ENCODE assay signal across 18 mouse cellular contexts in genomic region chr17:85622493-85623157, GRCm38 (mm10). TPM values are rescaled to one million over a fixed set of nuclear protein-coding genes. Genes with fewer than 3 reads are reported as not detected.
DNase-seq lines count a peak whose midpoint lies in the region; ATAC-seq lines count a peak whose summit lies in the region.
"Had no signal": no experiment of that assay in that cellular context is flagged by ENCODE, and none has a peak within 500 bp of the region (broad histone marks: within the 10 kb centered on the region; RNA-seq: fewer than 3 reads in every experiment).

No protein-coding gene starts in this region.

- 2% methylated on average over 12 of the region's 12 CpGs for WGBS in hindbrain, embryonic 14.5 days
- WGBS in hindbrain, embryonic 16.5 days: 7% methylated on average over 12 of the region's 12 CpGs
- 3% methylated on average over 11 of the region's 12 CpGs for WGBS in embryonic facial prominence, embryonic 11.5 days
- 7% methylated on average over 12 of the region's 12 CpGs for WGBS in forebrain, embryonic 15.5 days
- 10% methylated on average over 12 of the region's 12 CpGs for WGBS in midbrain, embryonic 16.5 days
- WGBS in kidney, embryonic 16.5 days: 9% methylated on average over 11 of the region's 12 CpGs

- DNase-seq in hindbrain, embryonic 14.5 days (ENCODE audit: low spot score): no peak
- no peak for DNase-seq in embryonic facial prominence, embryonic 11.5 days (ENCODE audit: low spot score)
- no peak for DNase-seq in frontal cortex, postnatal 14 days (ENCODE audit: low spot score in 2 of 2)
- DNase-seq in frontal cortex, postnatal 36 days (ENCODE audit: low spot score in 2 of 2): no peak
- DNase-seq: cerebellum, postnatal 25 days; gastrocnemius, postnatal 36 days; kidney, adult 9 months; thymus, adult 18-20 months had no signal

- H3K9ac ChIP-seq in hindbrain, embryonic 14.5 days: no peak overlapping the region
- no peak overlapping the region for H3K9ac ChIP-seq in hindbrain, embryonic 16.5 days (ENCODE audit: low read depth, low read length)
- peak overlapping the region; percentile 69 for H3K9ac ChIP-seq in embryonic facial prominence, embryonic 11.5 days (replicated peaks; ENCODE audit: low read length)
- H3K9ac ChIP-seq in forebrain, embryonic 15.5 days (replicated peaks): peak overlapping the region; percentile 56
- peak overlapping the region; percentile 62 for H3K9ac ChIP-seq in midbrain, embryonic 16.5 days (ENCODE audit: low read depth, low read length)
- H3K9ac ChIP-seq in kidney, embryonic 16.5 days (replicated peaks; ENCODE audit: low read length): no peak overlapping the region
- H3K9ac ChIP-seq: heart, embryonic 12.5 days; lung, embryonic 15.5 days had no signal

- H3K4me2 ChIP-seq in hindbrain, embryonic 14.5 days (replicated peaks): no peak overlapping the region
- no peak overlapping the region for H3K4me2 ChIP-seq in hindbrain, embryonic 16.5 days (ENCODE audit: low read length)
- no peak overlapping the region for H3K4me2 ChIP-seq in embryonic facial prominence, embryonic 11.5 days (ENCODE audit: low read depth, low read length)
- peak overlapping the region; percentile 71 for H3K4me2 ChIP-seq in forebrain, embryonic 15.5 days (replicated peaks)
- peak overlapping the region; percentile 39 for H3K4me2 ChIP-seq in midbrain, embryonic 16.5 days (ENCODE audit: low read length)
- H3K4me2 ChIP-seq in kidney, embryonic 16.5 days (replicated peaks; ENCODE audit: low read depth, low read length): no peak overlapping the region

- H3K4me3 ChIP-seq in hindbrain, embryonic 14.5 days (replicated peaks; ENCODE audit: low read length): 0 out of 2 replicates have a peak overlapping the region, but pooled peaks have one; percentile 19
- no peak overlapping the region; the same call in 1 of the 2 replicates for H3K4me3 ChIP-seq in hindbrain, embryonic 16.5 days (ENCODE audit: low read length)
- peak overlapping the region; percentile 41 for H3K4me3 ChIP-seq in embryonic facial prominence, embryonic 11.5 days (ENCODE audit: low read depth, low read length)
- H3K4me3 ChIP-seq in forebrain, embryonic 15.5 days: peak overlapping the region; percentile 45
- peak overlapping the region; percentile 43 for H3K4me3 ChIP-seq in midbrain, embryonic 16.5 days (ENCODE audit: low read depth, low read length)
- H3K4me3 ChIP-seq in kidney, embryonic 16.5 days (ENCODE audit: low read length): no peak overlapping the region
- H3K4me3 ChIP-seq: layer of hippocampus, adult 2 months; lung, embryonic 15.5 days had no signal

- no peaks in the 10 kb centered on the region for H3K36me3 ChIP-seq in hindbrain, embryonic 14.5 days (replicated peaks; ENCODE audit: control insufficient read depth, insufficient read depth)
- no peaks in the 10 kb centered on the region for H3K36me3 ChIP-seq in hindbrain, embryonic 16.5 days (ENCODE audit: control insufficient read depth, insufficient read depth, low read length)
- no peaks in the 10 kb centered on the region for H3K36me3 ChIP-seq in embryonic facial prominence, embryonic 11.5 days (replicated peaks; ENCODE audit: control insufficient read depth, insufficient read depth, low read depth, low read length)
- H3K36me3 ChIP-seq in forebrain, embryonic 15.5 days: no peaks in the 10 kb centered on the region
- no peaks in the 10 kb centered on the region for H3K36me3 ChIP-seq in midbrain, embryonic 16.5 days (ENCODE audit: control insufficient read depth, insufficient read depth, low read length)
- H3K36me3 ChIP-seq in kidney, embryonic 16.5 days (ENCODE audit: insufficient read depth, low read length): no peaks in the 10 kb centered on the region
- H3K36me3 ChIP-seq: heart, embryonic 12.5 days; hindbrain, embryonic 12.5 days; lung, embryonic 15.5 days had no signal

- H3K27me3 ChIP-seq in hindbrain, embryonic 14.5 days (ENCODE audit: control insufficient read depth, insufficient read depth, low read length): peaks cover 97% of the 10 kb centered on the region
- H3K27me3 ChIP-seq in hindbrain, embryonic 16.5 days (replicated peaks; ENCODE audit: control insufficient read depth, insufficient read depth, low read length): peaks cover 62% of the 10 kb centered on the region
- H3K27me3 ChIP-seq in embryonic facial prominence, embryonic 11.5 days (ENCODE audit: control insufficient read depth, insufficient read depth, low read length): peaks cover 73% of the 10 kb centered on the region
- peaks cover 78% of the 10 kb centered on the region for H3K27me3 ChIP-seq in forebrain, embryonic 15.5 days
- H3K27me3 ChIP-seq in midbrain, embryonic 16.5 days (ENCODE audit: control insufficient read depth, insufficient read depth, low read depth, low read length): peaks cover 48% of the 10 kb centered on the region
- peaks cover 94% of the 10 kb centered on the region for H3K27me3 ChIP-seq in kidney, embryonic 16.5 days (ENCODE audit: insufficient read depth, low read length)

- ATAC-seq in hindbrain, embryonic 14.5 days (ENCODE audit: low FRiP score): no peak
- no peak for ATAC-seq in hindbrain, embryonic 16.5 days
- no peak for ATAC-seq in embryonic facial prominence, embryonic 11.5 days (replicated peaks; ENCODE audit: insufficient number of reproducible peaks, low FRiP score, low TSS enrichment, low read depth)
- ATAC-seq in forebrain, embryonic 15.5 days (replicated peaks): no peak
- no peak for ATAC-seq in midbrain, embryonic 16.5 days
- no peak for ATAC-seq in kidney, embryonic 16.5 days (ENCODE audit: low FRiP score, low TSS enrichment)

- H3K4me1 ChIP-seq in hindbrain, embryonic 14.5 days (replicated peaks; ENCODE audit: control insufficient read depth, insufficient read depth, low read length): peaks cover 8% of the 10 kb centered on the region; the same call in 1 of the 2 replicates
- peaks cover 10% of the 10 kb centered on the region for H3K4me1 ChIP-seq in hindbrain, embryonic 16.5 days (ENCODE audit: control insufficient read depth, insufficient read depth, low read depth, low read length)
- 0 out of 2 replicates have a peak, but pooled peaks cover 4% of the 10 kb centered on the region for H3K4me1 ChIP-seq in embryonic facial prominence, embryonic 11.5 days (ENCODE audit: control insufficient read depth, insufficient read depth, low read length)
- H3K4me1 ChIP-seq in forebrain, embryonic 15.5 days: peaks cover 33% of the 10 kb centered on the region
- H3K4me1 ChIP-seq in midbrain, embryonic 16.5 days (ENCODE audit: control insufficient read depth, insufficient read depth, low read length): peaks cover 5% of the 10 kb centered on the region
- H3K4me1 ChIP-seq in kidney, embryonic 16.5 days (ENCODE audit: insufficient read depth, low read length): peaks cover 20% of the 10 kb centered on the region

- H3K9me3 ChIP-seq in hindbrain, embryonic 14.5 days (ENCODE audit: control insufficient read depth, low read length): no peaks in the 10 kb centered on the region
- no peaks in the 10 kb centered on the region for H3K9me3 ChIP-seq in hindbrain, embryonic 16.5 days (ENCODE audit: control insufficient read depth, low read length)
- H3K9me3 ChIP-seq in embryonic facial prominence, embryonic 11.5 days (replicated peaks; ENCODE audit: control insufficient read depth, low read length): no peaks in the 10 kb centered on the region
- no peaks in the 10 kb centered on the region for H3K9me3 ChIP-seq in forebrain, embryonic 15.5 days
- no peaks in the 10 kb centered on the region for H3K9me3 ChIP-seq in midbrain, embryonic 16.5 days (replicated peaks; ENCODE audit: control insufficient read depth, low read length, poor library complexity, severe bottlenecking)
- no peaks in the 10 kb centered on the region for H3K9me3 ChIP-seq in kidney, embryonic 16.5 days (ENCODE audit: low read length)
- H3K9me3 ChIP-seq: heart, embryonic 12.5 days; hindbrain, embryonic 12.5 days; lung, embryonic 15.5 days had no signal

- no peak overlapping the region for H3K27ac ChIP-seq in hindbrain, embryonic 14.5 days
- H3K27ac ChIP-seq in hindbrain, embryonic 16.5 days (ENCODE audit: low read depth, low read length): no peak overlapping the region
- H3K27ac ChIP-seq in embryonic facial prominence, embryonic 11.5 days (replicated peaks; ENCODE audit: low read depth, low read length): peak overlapping the region; percentile 82
- peak overlapping the region; percentile 84; the same call in 1 of the 2 replicates for H3K27ac ChIP-seq in forebrain, embryonic 15.5 days (replicated peaks)
- peak overlapping the region; percentile 82 for H3K27ac ChIP-seq in midbrain, embryonic 16.5 days (ENCODE audit: low read length)
- H3K27ac ChIP-seq in kidney, embryonic 16.5 days (ENCODE audit: low read length): no peak overlapping the region
- H3K27ac ChIP-seq: hindbrain, embryonic 12.5 days; layer of hippocampus, adult 2 months; lung, embryonic 15.5 days had no signal

RNA-seq across cellular contexts. Expression of gene Six3, which starts 9.2 kb away (rescaled TPM):
- polyA plus RNA-seq in hindbrain, embryonic 14.5 days (2014; fragmentation: Nextera tagmentation; extraction: Ambion mirVana): 0.52 TPM in 1 of 2 replicates, not detected in the other
- 0.06 and 2.1 TPM in 2 replicates for polyA plus RNA-seq in hindbrain, embryonic 16.5 days (2015; fragmentation: Nextera tagmentation; extraction: Ambion mirVana)
- 9.5 and 10.5 TPM in 2 replicates for polyA plus RNA-seq in embryonic facial prominence, embryonic 11.5 days (2014; fragmentation: Nextera tagmentation; extraction: Ambion mirVana)
- polyA plus RNA-seq in forebrain, embryonic 15.5 days (2015; fragmentation: Nextera tagmentation; extraction: Ambion mirVana): 18.0 and 21.7 TPM in 2 replicates
- 19.1 and 24.2 TPM in 2 replicates for polyA plus RNA-seq in midbrain, embryonic 16.5 days (2015; fragmentation: Nextera tagmentation; extraction: Ambion mirVana)
- not detected in 2 replicates for polyA plus RNA-seq in kidney, embryonic 16.5 days (2015; fragmentation: Nextera tagmentation; extraction: Ambion mirVana)
- polyA plus RNA-seq: heart, embryonic 12.5 days; liver, adult 2 months; lung, embryonic 15.5 days; neural tube, embryonic 14.5 days had no signal

Comparison
In these comparisons a context has a peak if more than half of its experiments do, and no peak if none do; other contexts are left out.
1. H3K4me3 ChIP-seq: peak in hindbrain, embryonic 14.5 days (single experiment), embryonic facial prominence, embryonic 11.5 days (single experiment), forebrain, embryonic 15.5 days (single experiment) and midbrain, embryonic 16.5 days (single experiment); none in hindbrain, embryonic 16.5 days (single experiment) and kidney, embryonic 16.5 days (single experiment).
2. H3K27ac ChIP-seq: peak in embryonic facial prominence, embryonic 11.5 days (single experiment), forebrain, embryonic 15.5 days (single experiment) and midbrain, embryonic 16.5 days (single experiment); none in hindbrain, embryonic 14.5 days (single experiment), hindbrain, embryonic 16.5 days (single experiment) and kidney, embryonic 16.5 days (single experiment).
3. H3K4me2 ChIP-seq: peak in forebrain, embryonic 15.5 days (single experiment) and midbrain, embryonic 16.5 days (single experiment); none in hindbrain, embryonic 14.5 days (single experiment), hindbrain, embryonic 16.5 days (single experiment), embryonic facial prominence, embryonic 11.5 days (single experiment) and kidney, embryonic 16.5 days (single experiment).
4. H3K9ac ChIP-seq: peak in embryonic facial prominence, embryonic 11.5 days (single experiment), forebrain, embryonic 15.5 days (single experiment) and midbrain, embryonic 16.5 days (single experiment); none in hindbrain, embryonic 14.5 days (single experiment), hindbrain, embryonic 16.5 days (single experiment) and kidney, embryonic 16.5 days (single experiment).